Mouse (Mus musculus) CH12.LX (cell line): ENCODE data around the gene Mrm3. TPM values are rescaled to one million over a fixed set of nuclear protein-coding genes. Genes with fewer than 3 reads are reported as not detected.
A peak's percentile ranks its signal among the peaks of the same experiment; 100 is the strongest.

Experiments used
- DNase-seq: peaks from one replicate; pipeline ENCODE4 v3.0.0-alpha.2; 2013; ENCODE audit errors: extremely low read depth
- H3K27ac ChIP-seq: 2 replicates; pipeline ENCODE4 v1.5.1; 2012; ENCODE audit warnings: low read depth, mild to moderate bottlenecking, control low read depth, moderate library complexity; ENCODE audit not compliant: insufficient read depth
- H3K27me3 ChIP-seq: replicated peaks from 2 replicates; pipeline ENCODE3; 2012; ENCODE audit warnings: inconsistent platforms
- H3K36me3 ChIP-seq, 2 experiments: replicated peaks in 1 of 2; 2 replicates each; pipeline versions ENCODE3 to v1.6.1; 2012; ENCODE audit warnings: inconsistent platforms in 1 of 2, low read length in 1 of 2, mild to moderate bottlenecking in 1 of 2, mixed read lengths in 1 of 2, moderate library complexity in 1 of 2; ENCODE audit not compliant: control insufficient read depth in 1 of 2, insufficient read depth in 1 of 2
- H3K4me1 ChIP-seq, 2 experiments: 2 replicates each; pipeline ENCODE4 v1.6.1; 2012; ENCODE audit warnings: inconsistent platforms in 1 of 2, moderate library complexity in 1 of 2; ENCODE audit not compliant: insufficient read depth in 2 of 2, control insufficient read depth in 1 of 2
- H3K4me2 ChIP-seq: 2 replicates; pipeline ENCODE4 v1.6.1; 2012; ENCODE audit warnings: low read depth, mild to moderate bottlenecking, control low read depth; ENCODE audit not compliant: poor library complexity, insufficient read depth, severe bottlenecking
- H3K4me3 ChIP-seq, 3 experiments: fragments of 150-350 bp in 1 of 3; sonication (generic) in 1 of 3; replicated peaks in 1 of 3; 2 replicates each; pipeline versions ENCODE3 to v1.5.1; 2011 to 2012; ENCODE audit warnings: low read depth in 2 of 3, low read length in 2 of 3, mild to moderate bottlenecking in 2 of 3, moderate library complexity in 2 of 3, control low read depth in 1 of 3, improper control_type of control experiment in 1 of 3, inconsistent platforms in 1 of 3, mixed read lengths in 1 of 3; ENCODE audit not compliant: poor library complexity in 1 of 3
- H3K79me2 ChIP-seq: replicated peaks from 2 replicates; pipeline ENCODE4 v1.6.1; 2012; ENCODE audit warnings: mild to moderate bottlenecking, moderate library complexity; ENCODE audit not compliant: control insufficient read depth, poor library complexity, insufficient read depth, severe bottlenecking; ENCODE audit errors: extremely low read depth
- H3K9ac ChIP-seq: 2 replicates; pipeline ENCODE4 v1.6.1; 2012; ENCODE audit warnings: low read depth, mild to moderate bottlenecking, control low read depth, moderate library complexity; ENCODE audit not compliant: insufficient read depth
- H3K9me3 ChIP-seq: replicated peaks from 2 replicates; pipeline ENCODE3; 2012; ENCODE audit warnings: low read length, inconsistent platforms, mixed read lengths
- BHLHE40 ChIP-seq: IDR thresholded peaks from 2 replicates; pipeline ENCODE4 v1.6.1; 2011; ENCODE audit warnings: mild to moderate bottlenecking, low read depth, low read length, improper control_type of control experiment
- CHD1 ChIP-seq: IDR thresholded peaks from 2 replicates; pipeline ENCODE4 v1.6.1; 2012; ENCODE audit warnings: low read depth, low read length, improper control_type of control experiment, inconsistent platforms
- CHD2 ChIP-seq: IDR thresholded peaks from 2 replicates; pipeline ENCODE4 v1.6.1; 2011; ENCODE audit warnings: low read length, improper control_type of control experiment
- CTCF ChIP-seq, 2 experiments: IDR thresholded peaks in 1 of 2; conservative IDR thresholded peaks in 1 of 2; 2 replicates each; pipeline ENCODE4 v1.5.1; 2011 to 2012; ENCODE audit warnings: low read depth in 2 of 2, low read length in 2 of 2, improper control_type of control experiment in 1 of 2, inconsistent platforms in 1 of 2, mild to moderate bottlenecking in 1 of 2, moderate library complexity in 1 of 2
- E2F4 ChIP-seq: IDR thresholded peaks from 2 replicates; pipeline ENCODE4 v1.6.1; 2011; ENCODE audit warnings: low read depth, low read length, improper control_type of control experiment; ENCODE audit not compliant: insufficient replicate concordance
- ELF1 ChIP-seq: IDR thresholded peaks from 2 replicates; pipeline ENCODE4 v1.6.1; 2014; ENCODE audit warnings: low read depth, mild to moderate bottlenecking, inconsistent platforms, low read length, improper control_type of control experiment
- EP300 ChIP-seq: IDR thresholded peaks from 2 replicates; pipeline ENCODE4 v1.6.1; 2011; ENCODE audit warnings: low read length, improper control_type of control experiment
- ETS1 ChIP-seq: conservative IDR thresholded peaks from 2 replicates; pipeline ENCODE4 v1.6.1; 2012; ENCODE audit warnings: low read depth, mild to moderate bottlenecking, inconsistent platforms, low read length, improper control_type of control experiment, moderate library complexity
- GABPA ChIP-seq: IDR thresholded peaks from 2 replicates; pipeline ENCODE4 v1.6.1; 2012; ENCODE audit warnings: low read depth, low read length, improper control_type of control experiment, inconsistent platforms; ENCODE audit not compliant: insufficient replicate concordance
- HCFC1 ChIP-seq: IDR thresholded peaks from 2 replicates; pipeline ENCODE4 v1.6.1; 2012; ENCODE audit warnings: low read depth, mild to moderate bottlenecking, inconsistent platforms, low read length, improper control_type of control experiment
- IRF4 ChIP-seq: IDR thresholded peaks from 2 replicates; pipeline ENCODE4 v1.6.1; 2014; ENCODE audit warnings: low read depth, mild to moderate bottlenecking, inconsistent platforms, low read length, improper control_type of control experiment
- JUN ChIP-seq: IDR thresholded peaks from 2 replicates; pipeline ENCODE4 v1.6.1; 2011; ENCODE audit warnings: low read depth, mild to moderate bottlenecking, low read length, improper control_type of control experiment, moderate library complexity; ENCODE audit not compliant: insufficient read depth
- JUND ChIP-seq: conservative IDR thresholded peaks from 2 replicates; pipeline ENCODE4 v1.6.1; 2011; ENCODE audit warnings: low read depth, low read length, improper control_type of control experiment
- KAT2A ChIP-seq: IDR thresholded peaks from 2 replicates; pipeline ENCODE4 v1.6.1; 2012; ENCODE audit warnings: low read length, improper control_type of control experiment, inconsistent platforms; ENCODE audit not compliant: insufficient replicate concordance
- MAFK ChIP-seq: IDR thresholded peaks from 2 replicates; pipeline ENCODE4 v1.6.1; 2011; ENCODE audit warnings: low read length, improper control_type of control experiment; ENCODE audit not compliant: insufficient replicate concordance
- MAX ChIP-seq: IDR thresholded peaks from 2 replicates; pipeline ENCODE4 v1.6.1; 2011; ENCODE audit warnings: low read length, improper control_type of control experiment
- MAZ ChIP-seq: IDR thresholded peaks from 2 replicates; pipeline ENCODE4 v1.6.1; 2012; ENCODE audit warnings: low read depth, mild to moderate bottlenecking, inconsistent platforms, low read length, improper control_type of control experiment, moderate library complexity
- MEF2A ChIP-seq: IDR thresholded peaks from 2 replicates; pipeline ENCODE4 v1.6.1; 2014; ENCODE audit warnings: low read depth, mild to moderate bottlenecking, inconsistent platforms, low read length, improper control_type of control experiment, borderline replicate concordance
- MXI1 ChIP-seq: IDR thresholded peaks from 2 replicates; pipeline ENCODE4 v1.6.1; 2011; ENCODE audit warnings: mild to moderate bottlenecking, low read depth, low read length, improper control_type of control experiment
- MYC ChIP-seq: IDR thresholded peaks from 2 replicates; pipeline ENCODE4 v1.6.1; 2011; ENCODE audit warnings: low read depth, mild to moderate bottlenecking, improper control_type of control experiment, low read length
- NELFE ChIP-seq: IDR thresholded peaks from 2 replicates; pipeline ENCODE4 v1.6.1; 2011; ENCODE audit warnings: low read depth, low read length, improper control_type of control experiment
- NRF1 ChIP-seq: IDR thresholded peaks from 2 replicates; pipeline ENCODE4 v1.6.1; 2014; ENCODE audit warnings: low read depth, mild to moderate bottlenecking, inconsistent platforms, low read length, improper control_type of control experiment, moderate library complexity
- PAX5 ChIP-seq: IDR thresholded peaks from 2 replicates; pipeline ENCODE4 v1.6.1; 2012; ENCODE audit warnings: low read length, inconsistent platforms, mixed read lengths
- POLR2A ChIP-seq: IDR thresholded peaks from 2 replicates; pipeline ENCODE4 v1.6.1; 2011; ENCODE audit warnings: low read depth, mild to moderate bottlenecking, improper control_type of control experiment, low read length
- POLR2AphosphoS2 ChIP-seq: IDR thresholded peaks from 2 replicates; pipeline ENCODE4 v1.6.1; 2011; ENCODE audit warnings: low read depth, low read length, improper control_type of control experiment
- RAD21 ChIP-seq: IDR thresholded peaks from 2 replicates; pipeline ENCODE4 v1.6.1; 2011; ENCODE audit warnings: low read depth, mild to moderate bottlenecking, low read length, improper control_type of control experiment, moderate library complexity
- RCOR1 ChIP-seq: conservative IDR thresholded peaks from 2 replicates; pipeline ENCODE4 v1.6.1; 2012; ENCODE audit warnings: low read depth, mild to moderate bottlenecking, inconsistent platforms, low read length, improper control_type of control experiment
- SIN3A ChIP-seq: IDR thresholded peaks from 2 replicates; pipeline ENCODE4 v1.6.1; 2012; ENCODE audit warnings: low read length, improper control_type of control experiment, inconsistent platforms
- TBP ChIP-seq: conservative IDR thresholded peaks from 2 replicates; pipeline ENCODE4 v1.6.1; 2011; ENCODE audit warnings: low read depth, low read length, improper control_type of control experiment
- TCF12 ChIP-seq: IDR thresholded peaks from 2 replicates; pipeline ENCODE4 v1.6.1; 2014; ENCODE audit warnings: low read depth, mild to moderate bottlenecking, inconsistent platforms, low read length, improper control_type of control experiment
- UBTF ChIP-seq: IDR thresholded peaks from 2 replicates; pipeline ENCODE4 v1.6.1; 2012; ENCODE audit warnings: low read depth, mild to moderate bottlenecking, inconsistent platforms, low read length, improper control_type of control experiment, moderate library complexity
- USF1 ChIP-seq: IDR thresholded peaks from 2 replicates; pipeline ENCODE4 v1.6.1; 2014; ENCODE audit warnings: low read depth, mild to moderate bottlenecking, inconsistent platforms, low read length, improper control_type of control experiment
- USF2 ChIP-seq: conservative IDR thresholded peaks from 2 replicates; pipeline ENCODE4 v1.6.1; 2011; ENCODE audit warnings: low read depth, low read length, improper control_type of control experiment
- ZC3H11A ChIP-seq: IDR thresholded peaks from 2 replicates; pipeline ENCODE4 v1.6.1; 2012; ENCODE audit warnings: low read depth, mild to moderate bottlenecking, inconsistent platforms, low read length, improper control_type of control experiment
- ZKSCAN1 ChIP-seq: IDR thresholded peaks from 2 replicates; pipeline ENCODE4 v1.6.1; 2012; ENCODE audit warnings: low read depth, inconsistent platforms, low read length, improper control_type of control experiment, borderline replicate concordance
- ZMIZ1 ChIP-seq: IDR thresholded peaks from 2 replicates; pipeline ENCODE4 v1.6.1; 2012; ENCODE audit warnings: low read depth, mild to moderate bottlenecking, inconsistent platforms, low read length, improper control_type of control experiment
- ZNF384 ChIP-seq: IDR thresholded peaks from 2 replicates; pipeline ENCODE4 v1.6.1; 2012; ENCODE audit warnings: low read depth, low read length, improper control_type of control experiment, inconsistent platforms
- dilution Hi-C: fragments of 300-500 bp; cut with MboI; formaldehyde crosslinking; loops from 2 replicates; pipeline ENCODE4 v1.14.3; 2020; ENCODE audit warnings: low sequenced_read_pairs; ENCODE audit not compliant: extremely low pct_unique_long_range_greater_than_20kb, extremely low pct_ligation_motif_present
- in situ Hi-C: fragments of 300-500 bp; cut with MboI; formaldehyde crosslinking; loops from 3 replicates; pipeline ENCODE4 v1.14.3; 2019; ENCODE audit warnings: low sequenced_read_pairs, low pct_ligation_motif_present, low pct_unique_long_range_greater_than_20kb, mixed read lengths
- polyA plus RNA-seq: library from polyadenylated mRNA; unstranded; fragments of >175 nt; gene quantifications from 2 replicates; pipeline ENCODE4 v1.2.1, GENCODE M21; 2012; ENCODE audit warnings: low read depth; ENCODE audit not compliant: insufficient read length
- total RNA-seq, 2 experiments: library from RNA; depleted of rRNA; stranded (reverse); fragments of 300-350 nt in 1 of 2; fragments of >200 nt in 1 of 2; gene quantifications; 2 replicates each; pipeline ENCODE4 v1.2.3; 2012 to 2014

Gene Mrm3
- total RNA-seq (2012; rRNA removed) (40.2 and 52.0 TPM in 2 replicates), total RNA-seq (2014; rRNA removed) (35.1 and 40.6 TPM in 2 replicates), polyA plus RNA-seq (41.2 and 41.6 TPM in 2 replicates)

DNA sequence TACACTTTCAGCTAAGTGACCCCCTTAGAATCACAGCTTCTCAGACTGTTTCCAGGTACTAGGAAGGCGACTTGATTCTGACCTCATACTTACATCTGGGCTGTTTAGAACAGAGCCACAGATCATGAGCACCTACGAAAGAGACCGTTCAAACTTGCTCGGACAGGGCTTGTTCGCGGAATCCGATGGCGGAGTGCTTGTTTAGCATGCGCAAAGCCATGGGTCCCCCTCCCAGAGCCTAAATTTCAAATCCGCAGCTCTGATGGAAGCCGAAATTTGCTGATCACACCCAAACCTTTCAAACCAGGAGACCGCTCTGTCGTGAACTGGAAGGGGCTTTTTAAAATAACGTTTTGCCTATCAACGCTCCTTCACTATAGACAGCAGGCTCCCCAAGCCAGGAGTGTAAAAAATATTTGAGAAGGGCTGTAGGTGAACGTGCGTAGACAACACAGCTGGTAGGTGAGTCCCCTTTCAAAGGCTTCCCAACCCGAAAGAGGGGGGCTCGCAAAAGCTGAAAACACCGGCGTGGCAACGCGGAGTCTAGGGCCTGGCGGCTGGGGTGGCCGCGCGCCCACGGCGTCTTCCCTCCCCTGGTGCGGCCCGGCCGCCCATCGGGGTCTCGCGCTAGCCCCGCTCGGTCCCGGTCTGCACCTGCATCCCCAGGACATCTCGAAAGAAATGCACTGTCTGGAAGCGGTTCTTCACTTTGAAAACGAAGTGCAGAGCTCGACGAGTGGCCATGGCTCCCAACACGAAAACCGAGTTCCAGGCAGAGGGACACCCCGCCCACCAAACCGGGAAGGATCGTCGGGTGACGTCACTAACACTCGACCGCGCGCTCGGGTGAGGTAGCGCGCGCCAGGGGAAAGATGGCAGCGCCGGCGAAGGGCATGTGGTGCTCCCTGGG is at the start of gene Mrm3, which contains the start of gene Glod4:
Gene Mrm3, plus strand, starts transcription at position 815 of the 910 bp plus-strand sequence.
Gene Glod4, minus strand, starts transcription at position 825 of the 910 bp plus-strand sequence.
- Histone ChIP-seq H3K4me2 (peak within 1 kb of the TSS; percentile 92), H3K9ac (peak within 1 kb of the TSS; percentile 70), H3K4me3 (peak within 1 kb of the TSS; percentile 61 to 91 (median 70)), H3K27me3 (no peaks in the 10 kb centered on the region), H3K79me2 (peaks cover 18% of the 10 kb centered on the region), H3K27ac (no peak within 1 kb of the TSS), H3K9me3 (no peaks in the 10 kb centered on the region), H3K36me3 (peaks cover 17 to 61% of the 10 kb centered on the region in 2 experiments), H3K4me1 (peaks cover 4 to 41% of the 10 kb centered on the region in 2 experiments)
- dilution Hi-C loops (no loop called here), in situ Hi-C loops (no loop called here)
- DNase-seq = peak; percentile 90
- TF ChIP-seq IRF4 = peak; percentile 82
- TF ChIP-seq MEF2A = peak; percentile 80; the same call in 1 of the 2 replicates
- no peak for TF ChIP-seq CHD1
- peak; percentile 69 for TF ChIP-seq NRF1
- TF ChIP-seq MXI1 = peak; percentile 99
- peak; percentile 31; the same call in 1 of the 2 replicates for TF ChIP-seq GABPA
- TF ChIP-seq MAX = peak; percentile 93
- TF ChIP-seq POLR2A = peak; percentile 98
- TF ChIP-seq BHLHE40 = no peak
- no peak for TF ChIP-seq USF2
- TF ChIP-seq USF1 = peak; percentile 3; the same call in 1 of the 2 replicates
- 0 out of 2 replicates have a peak, but pooled peaks have one; percentile 48 for TF ChIP-seq RCOR1
- TF ChIP-seq NELFE = peak; percentile 94; the same call in 1 of the 2 replicates
- no peak for TF ChIP-seq PAX5
- TF ChIP-seq POLR2AphosphoS2 = peak; percentile 75; the same call in 1 of the 2 replicates
- peak; percentile 84 for TF ChIP-seq ZMIZ1
- peak; percentile 93; the same call in 1 of the 2 replicates for TF ChIP-seq MYC
- TF ChIP-seq CHD2 = no peak
- TF ChIP-seq EP300 = no peak
- TF ChIP-seq ELF1 = peak; percentile 90
- TF ChIP-seq JUND = 0 out of 2 replicates have a peak, but pooled peaks have one; percentile 17
- peak; percentile 92 for TF ChIP-seq HCFC1
- no peak for TF ChIP-seq CTCF (conservative IDR thresholded peaks at IDR 0.05 in 1 of 2, IDR thresholded peaks at IDR 0.05 in 1 of 2; ENCODE audit: low read depth in 2 of 2, low read length in 2 of 2)
- no peak for TF ChIP-seq UBTF
- TF ChIP-seq ZC3H11A = no peak
- peak; percentile 67; the same call in 1 of the 2 replicates for TF ChIP-seq TBP
- TF ChIP-seq SIN3A = peak; percentile 98
- no peak for TF ChIP-seq ZNF384
- peak; percentile 67; the same call in 1 of the 2 replicates for TF ChIP-seq MAZ
- peak; percentile 98 for TF ChIP-seq TCF12
- TF ChIP-seq E2F4 = peak; percentile 82; the same call in 1 of the 2 replicates
- TF ChIP-seq MAFK = no peak
- TF ChIP-seq ZKSCAN1 = no peak
- no peak for TF ChIP-seq RAD21
- TF ChIP-seq KAT2A = peak; percentile 81; the same call in 1 of the 2 replicates
- peak; percentile 28; the same call in 1 of the 2 replicates for TF ChIP-seq JUN
- TF ChIP-seq ETS1 = 0 out of 2 replicates have a peak, but pooled peaks have one; percentile 11
